Mouse (Mus musculus) brain, embryonic 18.5 days (tissue): ENCODE results near the gene Kcnma1.

Experiments
- DNase-seq: peaks from one replicate; pipeline ENCODE4 v3.0.0-alpha.2; 2012; ENCODE audit warnings: low read depth, low spot score

Gene Kcnma1

GRCm38 (mm10) chr14:23465135-23465534, 549.2 kb downstream of the Kcnma1 start:
- DNase-seq, result no peak

- DNase-seq, result no peak
These were observed 555.7 kb downstream of the Kcnma1 start for GRCm38 (mm10) chr14:23458560-23458959.

GRCm38 (mm10) chr14:23451681-23452080, 562.6 kb downstream of the Kcnma1 start:
- no peak for DNase-seq

GRCm38 (mm10) chr14:23437467-23437866, 576.8 kb downstream of the Kcnma1 start:
- no peak for DNase-seq

- DNase-seq, result no peak
These were observed 578.4 kb downstream of the Kcnma1 start for GRCm38 (mm10) chr14:23435861-23436260.

- no peak for DNase-seq
These were observed 584.3 kb downstream of the Kcnma1 start for GRCm38 (mm10) chr14:23430006-23430405.

GRCm38 (mm10) chr14:23429043-23429442, 585.2 kb downstream of the Kcnma1 start:
- DNase-seq, result peak; percentile 8

- no peak for DNase-seq
These were observed 591.7 kb downstream of the Kcnma1 start for GRCm38 (mm10) chr14:23422481-23423040.

- DNase-seq, result no peak
These were observed 595.3 kb downstream of the Kcnma1 start for GRCm38 (mm10) chr14:23418955-23419354.

- DNase-seq, result no peak
These were observed 607.2 kb downstream of the Kcnma1 start for GRCm38 (mm10) chr14:23407051-23407450.

- DNase-seq, result peak; percentile 73
These were observed 613.4 kb downstream of the Kcnma1 start for GRCm38 (mm10) chr14:23400777-23401469.

GRCm38 (mm10) chr14:23397642-23398041, 616.6 kb downstream of the Kcnma1 start:
- DNase-seq, result no peak

GRCm38 (mm10) chr14:23391566-23391965, 622.7 kb downstream of the Kcnma1 start:
- no peak for DNase-seq

- DNase-seq, result no peak
These were observed 623.5 kb downstream of the Kcnma1 start for GRCm38 (mm10) chr14:23390768-23391167.

GRCm38 (mm10) chr14:23390161-23390560, 624.1 kb downstream of the Kcnma1 start:
- no peak for DNase-seq

GRCm38 (mm10) chr14:23386786-23387185, 627.5 kb downstream of the Kcnma1 start:
- no peak for DNase-seq

GRCm38 (mm10) chr14:23385776-23386608, 628.3 kb downstream of the Kcnma1 start:
- no peak for DNase-seq

GRCm38 (mm10) chr14:23378351-23379087, 635.8 kb downstream of the Kcnma1 start:
- DNase-seq, result no peak

- no peak for DNase-seq
These were observed 642.3 kb downstream of the Kcnma1 start for GRCm38 (mm10) chr14:23372021-23372420.

- no peak for DNase-seq
These were observed 653.7 kb downstream of the Kcnma1 start for GRCm38 (mm10) chr14:23360491-23360995.

GRCm38 (mm10) chr14:23358776-23359175, 655.5 kb downstream of the Kcnma1 start:
- no peak for DNase-seq
